Mouse (Mus musculus) heart, postnatal 0 days (tissue): ENCODE data around the gene Farp1. TPM values are rescaled to one million over a fixed set of nuclear protein-coding genes. Genes with fewer than 3 reads are reported as not detected.
A peak's percentile ranks its signal among the peaks of the same experiment; 100 is the strongest.

Experiments used
- ATAC-seq: fragments of 200-750 bp; cut with Nextera tagmentation; 2 replicates; pipeline ENCODE4 v1.8.0; 2017; ENCODE audit warnings: low read depth, moderate number of reproducible peaks, moderate library complexity; ENCODE audit not compliant: insufficient read depth
- DNase-seq: peaks from one replicate; pipeline ENCODE4 v3.0.0-alpha.2; 2016; ENCODE audit warnings: low spot score
- H3K27ac ChIP-seq: fragments of 300-500 bp; sonication (generic); 2 replicates; pipeline ENCODE4 v1.5.1; 2014; ENCODE audit warnings: low read depth, mild to moderate bottlenecking
- H3K27me3 ChIP-seq: fragments of 300-500 bp; sonication (generic); 2 replicates; pipeline ENCODE4 v1.6.1; 2014; ENCODE audit warnings: low read length, mixed read lengths; ENCODE audit not compliant: control insufficient read depth, insufficient read depth
- H3K36me3 ChIP-seq: fragments of 300-500 bp; sonication (generic); replicated peaks from 2 replicates; pipeline ENCODE4 v1.6.1; 2014; ENCODE audit warnings: low read length, mixed read lengths; ENCODE audit not compliant: control insufficient read depth, insufficient read depth
- H3K4me1 ChIP-seq: fragments of 300-500 bp; sonication (generic); 2 replicates; pipeline ENCODE4 v1.6.1; 2014; ENCODE audit warnings: antibody characterized with exemption; ENCODE audit not compliant: control insufficient read depth, insufficient read depth
- H3K4me2 ChIP-seq: fragments of 300-500 bp; sonication (generic); 2 replicates; pipeline ENCODE4 v1.6.1; 2014; ENCODE audit warnings: low read depth, mild to moderate bottlenecking, low read length, moderate library complexity
- H3K4me3 ChIP-seq: fragments of 300-500 bp; sonication (generic); 2 replicates; pipeline ENCODE4 v1.5.1; 2014; ENCODE audit warnings: low read depth, low read length
- H3K9ac ChIP-seq: fragments of 300-500 bp; sonication (generic); replicated peaks from 2 replicates; pipeline ENCODE4 v1.6.1; 2014; ENCODE audit warnings: low read depth, low read length, mixed read lengths
- H3K9me3 ChIP-seq: fragments of 300-500 bp; sonication (generic); replicated peaks from 2 replicates; pipeline ENCODE4 v1.6.1; 2016; ENCODE audit warnings: low read length; ENCODE audit not compliant: control insufficient read depth
- CTCF ChIP-seq: IDR thresholded peaks from 2 replicates; pipeline ENCODE4 v1.5.1; 2016; ENCODE audit warnings: antibody characterized with exemption, control low read depth, low read depth
- EP300 ChIP-seq: IDR thresholded peaks from 2 replicates; pipeline ENCODE4 v1.6.1; 2016; ENCODE audit warnings: antibody characterized with exemption, low read depth
- WGBS: fragments of 180-500 bp; shearing (Covaris S2); extraction: QIAGEN DNeasy Blood & Tissue Kit; methylation state at CpG from one replicate; pipeline ENCODE4 v1.1.7; 2014; 5-methylcytosine and 5-hydroxymethylcytosine counted together
- polyA plus RNA-seq: library from polyadenylated mRNA; unstranded; fragments of >200 nt; fragmentation: Nextera tagmentation; extraction: Ambion mirVana; gene quantifications from 2 replicates; pipeline ENCODE4 v1.2.1, GENCODE M21; 2015
- total RNA-seq: library from RNA; depleted of rRNA; stranded (reverse); fragments of >200 nt; gene quantifications from 2 replicates; pipeline ENCODE4 v1.2.3, GENCODE M21; 2014; ENCODE audit warnings: low replicate concordance

Farp1 gene
- total and polyA plus RNA-seq, 2 experiments from 2014 or later = 5.4 to 14.9 TPM

- Histone ChIP-seq H3K4me1 (peaks cover 16% of the 10 kb centered on the region), H3K4me2 (0 out of 2 replicates have a peak overlapping the region, but pooled peaks have one; percentile 30), H3K9ac (no peak overlapping the region), H3K36me3 (no peaks in the 10 kb centered on the region), H3K27me3 (no peaks in the 10 kb centered on the region), H3K4me3 (no peak overlapping the region), H3K9me3 (no peaks in the 10 kb centered on the region), H3K27ac (peak overlapping the region; percentile 23; the same call in 1 of the 2 replicates)
- ATAC-seq (no peak), DNase-seq (no peak)
- TF ChIP-seq CTCF = no peak
- TF ChIP-seq EP300 = no peak
- 57% methylated on average over 3 of the region's 3 CpGs for WGBS
Observed at GRCm38 (mm10) chr14:121145291-121145690, 110.3 kb downstream of the Farp1 start.

DNA sequence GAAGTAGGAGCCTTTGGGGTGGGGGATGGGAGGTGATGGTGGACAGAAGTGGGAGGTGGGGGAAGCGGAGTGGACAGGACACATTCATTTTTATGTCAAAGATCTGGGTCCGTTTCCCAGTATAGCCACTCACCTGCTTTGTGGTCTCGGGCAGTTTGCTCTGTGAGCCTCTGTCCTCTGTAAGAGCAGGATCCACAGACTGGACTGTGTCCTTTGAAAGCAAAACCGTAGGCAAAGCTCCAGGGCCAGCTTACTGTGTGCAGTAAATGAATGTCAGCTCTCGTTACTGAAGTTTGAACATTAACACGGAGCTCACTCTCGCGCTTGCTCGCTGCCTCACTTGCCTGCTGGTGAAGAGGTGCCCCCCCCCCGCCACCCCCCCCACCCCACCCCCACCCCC is 110.7 kb downstream of the Farp1 start:
- TF ChIP-seq EP300 (no peak), CTCF (no peak)
- WGBS = 16% methylated on average over 10 of the region's 10 CpGs
- Histone ChIP-seq H3K4me3 (0 out of 2 replicates have a peak overlapping the region, but pooled peaks have one; percentile 3), H3K27me3 (no peaks in the 10 kb centered on the region), H3K36me3 (no peaks in the 10 kb centered on the region), H3K4me1 (peaks cover 16% of the 10 kb centered on the region), H3K9me3 (no peaks in the 10 kb centered on the region), H3K27ac (peak overlapping the region; percentile 23; the same call in 1 of the 2 replicates), H3K9ac (no peak overlapping the region), H3K4me2 (peak overlapping the region; percentile 30; the same call in 1 of the 2 replicates)
- ATAC-seq (peak; percentile 30; the same call in 1 of the 2 replicates), DNase-seq (no peak)

- DNase-seq = no peak
- peaks cover 16% of the 10 kb centered on the region for H3K4me1 ChIP-seq
- H3K4me3 ChIP-seq = no peak overlapping the region
- no peaks in the 10 kb centered on the region for H3K9me3 ChIP-seq
- no peak overlapping the region for H3K9ac ChIP-seq
- no peak for ATAC-seq
- TF ChIP-seq EP300 = no peak
- no peak for TF ChIP-seq CTCF
- H3K27ac ChIP-seq = no peak overlapping the region
- H3K36me3 ChIP-seq = no peaks in the 10 kb centered on the region
- no peaks in the 10 kb centered on the region for H3K27me3 ChIP-seq
- H3K4me2 ChIP-seq = no peak overlapping the region
- WGBS = 65% methylated on average over 7 of the region's 7 CpGs
Observed at GRCm38 (mm10) chr14:121146213-121146612, 111.2 kb downstream of the Farp1 start.

DNA sequence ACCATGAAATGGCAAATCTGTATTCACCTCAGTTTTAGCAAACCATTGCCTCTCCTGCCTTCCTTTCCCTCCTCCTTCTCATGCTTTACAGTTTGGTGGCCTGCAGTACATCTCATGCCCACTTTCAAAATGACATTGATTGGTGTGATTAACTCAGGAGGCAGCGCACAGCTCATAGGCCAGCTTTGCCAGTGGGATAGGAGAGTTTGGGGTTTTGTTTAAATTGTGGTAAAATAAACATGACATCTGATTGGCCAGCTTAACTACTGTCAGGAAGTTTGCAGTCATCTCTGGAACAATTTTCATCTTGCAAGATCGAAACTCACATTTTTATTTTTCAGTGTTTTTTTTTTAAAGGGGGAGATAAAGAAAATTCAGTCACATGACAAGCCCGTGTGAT is 112.0 kb downstream of the Farp1 start:
- no peak overlapping the region for H3K9ac ChIP-seq
- no peak overlapping the region for H3K27ac ChIP-seq
- no peaks in the 10 kb centered on the region for H3K27me3 ChIP-seq
- no peak overlapping the region for H3K4me2 ChIP-seq
- H3K36me3 ChIP-seq = no peaks in the 10 kb centered on the region
- 67% methylated on average over 3 of the region's 3 CpGs for WGBS
- no peak for DNase-seq
- no peak for ATAC-seq
- no peaks in the 10 kb centered on the region for H3K9me3 ChIP-seq
- no peak overlapping the region for H3K4me3 ChIP-seq
- peaks cover 16% of the 10 kb centered on the region for H3K4me1 ChIP-seq
- TF ChIP-seq EP300 = no peak
- no peak for TF ChIP-seq CTCF

DNA sequence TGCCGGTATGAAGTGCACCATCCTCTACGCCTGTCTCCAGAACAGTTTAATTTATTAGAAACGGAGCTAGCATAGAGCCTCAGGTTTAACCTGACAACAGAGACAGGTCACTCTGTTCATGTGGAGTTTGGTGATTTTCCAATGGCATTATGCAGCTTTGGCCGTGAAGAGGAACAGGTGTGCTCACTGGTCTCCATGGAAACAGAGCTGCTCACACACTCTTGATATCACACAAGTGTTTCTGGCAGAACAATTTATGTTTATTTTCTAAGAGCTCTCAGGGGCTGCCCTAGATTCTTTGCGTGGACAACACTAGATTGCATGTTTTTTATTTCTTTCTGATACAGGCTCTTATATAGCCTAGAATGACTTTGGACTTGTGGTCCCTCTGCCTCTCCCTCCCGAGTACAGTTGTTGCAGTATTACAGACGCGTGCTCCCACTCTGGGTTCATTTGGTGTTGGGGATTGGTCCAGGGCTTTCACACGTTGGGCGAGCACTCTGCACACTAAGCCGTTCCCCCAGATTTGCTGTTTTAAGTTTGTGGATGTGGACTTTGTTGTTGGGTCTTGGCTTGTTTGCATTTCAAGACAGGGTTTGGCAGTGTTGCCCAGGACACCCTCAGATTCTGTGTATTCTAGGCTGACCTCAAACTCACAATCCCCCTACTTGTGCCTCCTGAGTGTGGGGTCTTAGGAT is 113.2 kb downstream of the Farp1 start:
- H3K9ac ChIP-seq = no peak overlapping the region
- no peak for DNase-seq
- no peaks in the 10 kb centered on the region for H3K9me3 ChIP-seq
- H3K27me3 ChIP-seq = no peaks in the 10 kb centered on the region
- no peak overlapping the region for H3K27ac ChIP-seq
- WGBS = 90% methylated on average over 11 of the region's 11 CpGs
- no peak overlapping the region for H3K4me3 ChIP-seq
- ATAC-seq = no peak
- H3K4me1 ChIP-seq = peaks cover 12% of the 10 kb centered on the region
- TF ChIP-seq CTCF = no peak
- no peak for TF ChIP-seq EP300
- H3K36me3 ChIP-seq = no peaks in the 10 kb centered on the region
- H3K4me2 ChIP-seq = no peak overlapping the region

DNA sequence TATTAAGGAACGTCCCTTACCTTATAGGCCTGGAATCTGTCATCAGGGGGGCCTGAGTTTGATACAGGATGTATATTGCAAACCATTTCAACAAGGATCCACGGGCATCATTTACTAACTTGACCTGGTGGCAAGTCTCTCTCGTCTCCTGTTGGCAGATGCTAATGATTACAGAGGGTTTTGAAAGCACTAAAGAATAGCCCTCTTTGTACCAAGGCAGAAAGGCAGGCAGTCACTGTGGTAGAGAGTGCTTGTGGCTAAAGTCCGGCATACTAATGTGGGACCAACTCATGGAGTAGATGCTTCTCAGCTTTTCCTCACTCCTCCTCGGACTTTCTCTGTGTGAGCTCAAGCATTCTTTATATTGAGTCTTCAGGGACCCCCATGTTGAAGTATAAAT is 115.0 kb downstream of the Farp1 start:
- ATAC-seq (no peak), DNase-seq (no peak)
- H3K4me2 ChIP-seq = no peak overlapping the region
- TF ChIP-seq EP300 = no peak
- no peak for TF ChIP-seq CTCF
- H3K9ac ChIP-seq = no peak overlapping the region
- WGBS = 86% methylated on average over 5 of the region's 5 CpGs
- H3K27ac ChIP-seq = no peak overlapping the region
- H3K27me3 ChIP-seq = no peaks in the 10 kb centered on the region
- H3K9me3 ChIP-seq = no peaks in the 10 kb centered on the region
- H3K4me1 ChIP-seq = peaks cover 11% of the 10 kb centered on the region
- H3K36me3 ChIP-seq = no peaks in the 10 kb centered on the region
- no peak overlapping the region for H3K4me3 ChIP-seq
